Comparison of ENCODE assay signal across 9 mouse cellular contexts in genomic region chr2:167851216-167851896, GRCm38 (mm10).
DNase-seq lines count a peak whose midpoint lies in the region; ATAC-seq and TF ChIP-seq lines count a peak whose summit lies in the region.
"Had no signal": no experiment of that assay in that cellular context is flagged by ENCODE, and none has a peak within 500 bp of the region (broad histone marks: within the 10 kb centered on the region; RNA-seq: fewer than 3 reads in every experiment).

No protein-coding gene starts in this region.

- H3K4me1 ChIP-seq in brown adipose tissue, adult 24 weeks (ENCODE audit: control insufficient read depth, insufficient read depth, insufficient read length, low read length): peaks cover 32% of the 10 kb centered on the region
- H3K4me1 ChIP-seq in kidney, embryonic 15.5 days: peaks cover 49% of the 10 kb centered on the region

- no peak overlapping the region for H3K4me3 ChIP-seq in brown adipose tissue, adult 24 weeks (ENCODE audit: insufficient read depth, low read depth, low read length)
- no peak overlapping the region for H3K4me3 ChIP-seq in kidney, embryonic 15.5 days (replicated peaks)
- no peak overlapping the region for H3K4me3 ChIP-seq in layer of hippocampus, adult 2 months
- H3K4me3 ChIP-seq: limb, embryonic 15.5 days; stomach, embryonic 15.5 days had no signal

- no peak overlapping the region for H3K9ac ChIP-seq in kidney, embryonic 15.5 days
- H3K9ac ChIP-seq: limb, embryonic 15.5 days; stomach, embryonic 15.5 days had no signal

- no peaks in the 10 kb centered on the region for H3K36me3 ChIP-seq in kidney, embryonic 15.5 days
- H3K36me3 ChIP-seq: limb, embryonic 15.5 days; stomach, embryonic 15.5 days had no signal

- peak; percentile 99 for DNase-seq in heart, adult 11 months
- DNase-seq in layer of hippocampus, adult 2 months (ENCODE audit: low spot score in 2 of 2): no peak
- DNase-seq in spleen, postnatal 4 days (ENCODE audit: low spot score in 2 of 2): no peak
- DNase-seq in frontal cortex, postnatal 36 days (ENCODE audit: low spot score in 2 of 2): no peak

- ATAC-seq in kidney, embryonic 15.5 days (replicated peaks; ENCODE audit: low FRiP score): peak; percentile 54
- ATAC-seq in megakaryocyte, adult 5-6 weeks (ENCODE audit: poor library complexity, severe bottlenecking): peak; percentile 55

- no peak for TF ChIP-seq CTCF in layer of hippocampus, adult 2 months (conservative IDR thresholded peaks at IDR 0.05)

- H3K9me3 ChIP-seq in kidney, embryonic 15.5 days (replicated peaks): no peaks in the 10 kb centered on the region
- H3K9me3 ChIP-seq: limb, embryonic 15.5 days; stomach, embryonic 15.5 days had no signal

- H3K27ac ChIP-seq in brown adipose tissue, adult 24 weeks (replicated peaks; ENCODE audit: low read depth, low read length): peak overlapping the region; percentile 81
- peak overlapping the region; percentile 74 for H3K27ac ChIP-seq in kidney, embryonic 15.5 days
- no peak overlapping the region for H3K27ac ChIP-seq in layer of hippocampus, adult 2 months
- H3K27ac ChIP-seq: limb, embryonic 15.5 days; stomach, embryonic 15.5 days had no signal

- H3K4me2 ChIP-seq in kidney, embryonic 15.5 days: peak overlapping the region; percentile 21; the same call in 1 of the 2 replicates
- H3K4me2 ChIP-seq: limb, embryonic 15.5 days; stomach, embryonic 15.5 days had no signal

- WGBS in kidney, embryonic 15.5 days: 14% methylated on average over 11 of the region's 11 CpGs

- H3K27me3 ChIP-seq in kidney, embryonic 15.5 days: no peaks in the 10 kb centered on the region
- H3K27me3 ChIP-seq: limb, embryonic 15.5 days; stomach, embryonic 15.5 days had no signal
